Mouse (Mus musculus): ENCODE results near the gene Tpcn1.

Gene Tpcn1

DNA sequence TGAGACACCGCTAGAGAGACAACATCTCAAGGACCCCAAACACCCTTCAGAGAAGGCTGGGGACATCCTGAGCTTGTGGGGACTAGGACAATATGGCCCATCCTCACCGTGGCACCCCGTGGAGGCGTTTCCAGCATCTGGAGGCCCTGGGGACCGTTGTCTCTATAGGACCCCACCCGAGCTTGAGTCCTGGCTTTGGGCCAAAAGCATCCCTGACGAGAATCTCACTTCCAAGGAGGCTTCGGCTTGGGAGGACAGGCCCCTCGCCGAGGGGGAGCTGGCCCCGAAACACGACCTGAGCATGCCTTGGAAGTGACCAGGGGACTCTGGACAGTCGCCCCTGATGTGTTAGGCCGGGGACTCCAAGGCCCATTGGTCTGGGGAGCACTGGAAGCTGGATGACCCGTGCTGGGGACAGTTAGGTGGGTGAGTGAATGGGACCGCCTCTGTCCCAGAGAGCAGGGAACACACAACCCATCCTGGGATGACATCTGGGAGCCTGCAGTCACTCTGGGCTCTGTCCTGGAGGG is 20.8 kb upstream of the Tpcn1 start:
- no peak for DNase-seq (ENCODE audit: low read depth)

DNA sequence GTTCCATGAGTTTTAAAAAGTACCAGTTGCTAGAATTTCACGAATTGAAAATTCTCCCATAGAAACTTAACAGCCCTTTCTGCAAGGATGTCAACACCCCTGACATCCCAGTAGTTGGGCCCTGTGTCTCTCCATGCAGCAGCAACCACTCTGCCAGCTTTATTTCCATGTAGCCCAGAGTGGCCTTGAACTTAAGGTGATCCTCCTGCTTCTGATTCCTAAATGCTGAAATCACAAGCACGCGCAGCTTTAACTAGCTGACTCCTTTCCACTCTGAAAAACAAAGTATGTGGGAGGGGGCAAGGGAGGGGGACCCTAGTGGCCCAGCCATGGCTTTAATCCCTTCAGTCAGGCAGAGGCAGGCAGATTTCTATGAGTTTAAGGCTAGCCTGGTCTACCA is 18.9 kb upstream of the Tpcn1 start:
- DNase-seq (ENCODE audit: low read depth) = no peak

DNA sequence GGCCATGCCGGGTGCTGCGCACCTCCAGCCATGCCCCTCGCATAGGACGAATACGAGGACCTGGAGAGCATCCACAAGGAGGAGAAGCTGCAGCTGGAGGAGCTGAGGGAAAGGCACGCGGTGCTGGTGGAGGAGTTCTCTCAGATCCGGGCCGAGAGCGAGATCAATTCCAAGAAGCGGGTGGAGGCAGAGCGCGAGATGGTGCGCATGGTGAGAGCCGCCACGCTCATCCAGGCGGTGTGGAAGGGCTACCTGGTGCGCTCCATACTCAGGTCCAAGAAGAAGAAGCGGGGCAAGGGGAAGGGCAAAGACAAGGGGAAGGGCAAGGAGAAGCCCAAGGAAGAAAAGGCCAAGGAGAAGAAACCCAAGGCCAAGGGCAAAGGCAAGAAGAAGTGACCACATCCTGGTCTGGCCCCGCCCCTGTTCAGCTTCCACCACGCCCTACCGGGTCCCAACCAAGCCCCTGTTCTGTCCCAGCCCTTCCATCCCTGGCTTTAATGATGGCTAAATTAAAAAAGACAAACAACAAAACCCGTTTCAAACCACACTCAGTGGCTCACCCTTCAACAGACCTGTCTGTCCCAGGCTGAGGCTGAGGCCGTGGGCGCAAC is 18.2 kb upstream of the Tpcn1 start:
- no peak for DNase-seq (ENCODE audit: low read depth)

DNA sequence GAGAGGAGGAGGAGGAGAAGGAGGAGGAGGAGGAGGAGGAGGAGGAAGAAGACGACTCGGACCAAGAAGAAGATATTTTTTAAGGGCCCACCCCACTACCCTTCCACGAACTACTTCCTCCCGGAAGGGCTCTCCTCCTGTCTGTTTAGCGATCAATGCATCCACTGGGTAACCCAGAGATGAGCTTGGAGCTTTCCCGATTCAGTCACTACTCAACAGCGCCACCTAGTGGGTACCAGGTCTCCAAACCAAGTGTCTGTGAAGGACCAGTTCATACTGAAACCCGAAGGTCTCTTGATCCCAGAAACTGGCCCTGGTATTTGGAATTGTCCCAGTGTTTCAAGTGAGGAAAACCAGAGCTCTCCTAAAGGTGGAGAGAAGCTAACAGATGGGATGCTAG is 17.2 kb upstream of the Tpcn1 start:
- DNase-seq (ENCODE audit: low read depth) = peak; percentile 94

DNA sequence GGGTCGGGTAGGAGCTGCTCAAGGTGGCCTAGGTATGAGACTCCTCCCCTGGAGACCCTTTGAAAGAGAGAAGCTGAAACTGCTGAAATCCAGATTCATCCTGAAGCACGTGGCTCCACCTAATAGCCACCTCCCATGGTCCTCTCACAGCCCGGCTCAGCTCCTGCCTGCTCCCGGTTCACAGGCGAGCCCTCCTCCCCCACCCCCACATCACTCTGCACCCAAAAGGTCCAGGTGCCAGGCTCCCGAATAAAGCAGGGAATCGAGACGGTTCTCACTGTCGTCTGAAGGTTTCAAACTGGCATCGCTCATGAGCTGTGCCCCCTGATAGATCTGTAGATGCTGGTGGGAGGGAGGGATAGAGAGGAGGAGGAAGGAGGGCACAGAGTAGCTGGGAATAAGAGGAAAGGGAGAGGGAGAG is 16.8 kb upstream of the Tpcn1 start:
- no peak for DNase-seq (ENCODE audit: low read depth)

DNA sequence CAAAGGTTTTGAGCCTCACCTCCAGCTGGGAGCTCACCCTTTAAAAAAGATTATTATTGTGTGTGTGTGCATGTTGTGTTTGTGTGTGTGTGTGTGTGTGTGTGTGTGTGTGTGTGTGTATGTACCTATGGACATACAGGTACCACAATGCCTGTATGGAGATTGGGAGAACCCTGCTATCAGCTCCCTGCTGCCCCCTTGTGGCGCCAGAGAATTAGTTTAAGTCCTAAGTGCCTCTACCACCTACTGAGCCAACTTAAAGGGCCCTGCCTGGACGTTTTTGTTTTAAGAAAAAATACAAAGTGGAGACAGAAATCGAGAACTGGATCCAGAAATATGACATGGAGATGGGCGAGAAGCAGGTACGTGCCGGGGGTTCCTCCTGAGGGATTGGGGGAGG is 16.4 kb upstream of the Tpcn1 start:
- peak; percentile 91 for DNase-seq (ENCODE audit: low read depth)

DNA sequence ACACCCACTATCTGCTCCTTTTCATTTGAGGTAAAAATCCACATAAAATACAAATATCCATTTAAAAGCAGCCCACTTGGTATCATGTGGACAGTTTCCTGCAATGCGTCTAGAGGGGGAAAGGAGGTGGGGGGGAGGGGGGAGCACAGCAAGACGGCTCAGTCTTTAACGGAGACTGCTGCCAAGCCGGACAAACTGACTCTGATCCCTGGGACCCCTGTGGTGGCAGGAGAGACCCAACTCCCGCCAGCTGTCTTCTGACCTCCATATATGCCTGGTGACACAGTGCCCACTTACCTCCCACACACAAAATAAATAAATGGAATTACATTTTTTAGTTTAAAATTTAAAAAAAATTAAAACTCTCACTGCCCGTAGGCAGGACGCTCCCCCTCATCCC is 15.0 kb upstream of the Tpcn1 start:
- DNase-seq (ENCODE audit: low read depth) = no peak

DNA sequence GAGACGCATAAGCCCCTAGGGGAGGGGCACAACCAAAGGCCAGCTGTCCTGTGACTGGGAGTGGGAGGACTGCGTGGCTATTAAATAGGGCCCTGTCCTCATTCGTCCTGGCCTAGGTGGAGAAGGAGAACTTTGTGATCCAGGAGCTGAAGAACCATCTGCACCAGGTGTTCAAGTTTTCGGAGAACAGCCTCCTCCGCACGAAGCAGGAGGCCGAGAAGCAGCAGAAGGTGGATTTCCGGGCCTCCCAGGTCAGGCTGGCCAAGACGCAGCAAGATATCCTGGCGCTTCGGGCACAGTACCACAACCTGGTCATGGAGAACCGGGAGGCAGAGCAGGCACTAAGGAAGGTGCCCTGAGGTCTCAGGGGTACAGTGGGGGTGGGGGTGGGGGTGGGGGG is 13.7 kb upstream of the Tpcn1 start:
- DNase-seq (ENCODE audit: low read depth) = no peak

DNA sequence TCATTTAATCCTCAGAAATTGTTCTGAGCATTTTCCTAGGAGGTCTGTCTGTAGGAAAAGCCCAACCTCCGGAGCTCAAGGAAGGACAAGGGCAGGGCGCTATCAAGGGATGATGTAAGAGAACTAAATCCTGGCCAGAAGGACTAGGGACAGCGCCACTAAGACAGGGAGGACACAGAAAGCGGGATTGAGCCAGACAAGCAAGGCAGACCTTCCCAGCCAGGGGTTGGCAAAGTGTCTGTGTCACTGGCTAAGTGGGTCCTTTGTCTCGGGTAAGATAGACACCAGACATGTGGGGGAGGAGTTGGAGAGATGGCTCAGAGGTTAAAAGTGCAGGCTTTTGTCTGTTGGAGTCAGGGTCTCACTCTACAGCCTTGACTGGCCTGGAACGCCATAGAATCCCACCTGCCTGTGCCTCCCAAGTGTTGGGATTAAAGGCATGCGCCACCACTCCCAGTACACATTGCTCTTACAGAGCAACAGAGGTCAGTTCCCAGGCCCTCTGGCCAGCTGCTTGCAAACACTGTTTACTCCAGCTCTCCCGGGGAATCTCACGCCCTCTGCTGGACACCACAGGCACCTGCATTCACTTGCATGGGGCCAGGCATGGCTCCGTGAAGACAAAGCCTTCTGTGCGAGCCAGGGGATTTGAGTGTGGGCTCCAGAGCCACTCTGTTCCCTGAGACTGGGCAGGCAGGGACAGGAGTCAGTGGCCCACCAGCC is 12.6 kb upstream of the Tpcn1 start:
- peak; percentile 43 for DNase-seq (ENCODE audit: low read depth)

DNA sequence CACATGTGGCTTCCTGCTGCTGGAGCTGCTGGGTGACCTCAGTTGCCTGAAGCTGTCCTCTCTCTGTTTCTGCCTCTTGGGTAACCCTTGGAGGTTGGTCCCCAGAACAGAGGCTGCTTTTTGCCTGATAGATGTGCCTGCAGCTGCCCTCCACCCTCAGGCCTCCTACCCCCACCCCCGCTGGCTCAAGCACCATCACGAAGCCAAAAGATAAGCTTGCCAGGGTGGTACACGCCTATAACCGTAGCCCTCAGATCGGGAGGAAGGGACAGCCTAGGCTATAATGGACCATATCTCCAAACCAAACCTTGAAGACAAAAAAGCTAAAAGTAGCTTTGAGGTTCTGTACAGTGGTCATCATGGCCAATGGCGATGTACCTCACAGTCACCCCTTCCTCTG is 11.2 kb upstream of the Tpcn1 start:
- DNase-seq (ENCODE audit: low read depth) = no peak

DNA sequence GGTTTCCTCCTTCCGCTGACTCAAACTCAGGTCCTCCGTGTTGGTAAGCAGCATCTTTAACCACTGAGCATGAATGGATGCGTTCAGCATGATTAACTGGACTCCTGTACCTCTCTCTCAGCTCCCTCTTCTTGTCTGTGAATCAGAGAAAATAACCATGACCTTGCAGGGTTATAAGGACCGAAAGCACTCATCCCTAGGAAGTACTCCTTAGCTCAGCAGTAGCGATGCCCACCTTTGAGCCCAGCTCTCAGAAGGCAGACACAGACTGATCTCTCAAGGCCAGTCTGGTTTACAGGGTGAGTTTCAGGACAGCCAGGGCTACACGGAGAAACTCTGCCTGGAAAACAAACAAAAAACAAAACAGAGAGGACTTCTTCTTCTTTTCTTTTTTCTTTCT is 6.0 kb upstream of the Tpcn1 start:
- DNase-seq (ENCODE audit: low read depth) = no peak

DNA sequence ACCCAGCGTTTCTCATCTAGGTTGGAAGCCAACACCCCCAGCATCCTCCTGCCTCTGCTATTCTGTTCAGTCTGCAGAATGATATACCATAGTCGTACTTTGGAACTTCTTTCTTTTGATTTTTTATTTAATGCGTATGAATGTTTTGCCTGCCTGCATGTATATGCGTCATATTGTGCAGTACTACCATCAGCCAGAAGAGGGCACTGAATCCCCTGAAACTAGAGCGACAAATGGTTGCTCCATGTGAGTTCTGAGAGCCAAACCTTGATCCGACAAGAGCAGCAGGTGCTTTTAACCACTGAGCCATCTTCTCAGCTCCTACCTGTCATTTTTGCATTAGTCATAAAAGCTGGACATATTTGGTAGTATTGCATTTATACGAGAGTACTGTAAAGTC is 3.7 kb upstream of the Tpcn1 start:
- DNase-seq (ENCODE audit: low read depth) = peak; percentile 60

DNA sequence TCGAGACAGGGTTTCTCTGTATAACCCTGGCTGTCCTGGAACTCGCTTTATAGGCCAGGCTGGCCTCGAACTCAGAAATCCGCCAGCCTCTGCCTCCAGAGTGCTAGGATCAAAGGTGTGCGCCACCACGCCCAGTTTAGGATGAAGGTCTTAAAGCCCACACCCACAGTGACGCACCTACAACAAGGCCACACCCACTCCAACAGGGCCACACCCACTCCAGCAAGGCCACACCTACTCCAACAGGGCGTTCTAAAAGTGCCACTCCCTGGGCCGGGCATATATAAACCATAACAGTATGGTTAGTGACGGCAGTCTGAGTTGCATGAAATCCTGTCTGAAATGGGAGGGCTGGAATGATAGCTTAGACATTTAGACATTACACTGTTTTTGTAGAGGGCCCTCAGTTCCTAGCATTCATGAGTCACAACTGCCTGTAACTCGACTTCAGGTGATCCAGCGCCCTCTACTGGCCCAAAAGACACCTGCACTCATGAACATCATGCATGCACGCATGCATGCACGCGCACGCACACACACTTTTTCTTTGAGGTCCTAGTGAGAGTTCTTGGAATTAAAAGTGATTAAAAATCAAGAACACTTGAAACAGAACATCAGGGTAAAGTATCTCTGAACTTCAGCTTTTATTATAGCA is 2.0 kb upstream of the Tpcn1 start:
- DNase-seq (ENCODE audit: low read depth) = peak; percentile 77

DNA sequence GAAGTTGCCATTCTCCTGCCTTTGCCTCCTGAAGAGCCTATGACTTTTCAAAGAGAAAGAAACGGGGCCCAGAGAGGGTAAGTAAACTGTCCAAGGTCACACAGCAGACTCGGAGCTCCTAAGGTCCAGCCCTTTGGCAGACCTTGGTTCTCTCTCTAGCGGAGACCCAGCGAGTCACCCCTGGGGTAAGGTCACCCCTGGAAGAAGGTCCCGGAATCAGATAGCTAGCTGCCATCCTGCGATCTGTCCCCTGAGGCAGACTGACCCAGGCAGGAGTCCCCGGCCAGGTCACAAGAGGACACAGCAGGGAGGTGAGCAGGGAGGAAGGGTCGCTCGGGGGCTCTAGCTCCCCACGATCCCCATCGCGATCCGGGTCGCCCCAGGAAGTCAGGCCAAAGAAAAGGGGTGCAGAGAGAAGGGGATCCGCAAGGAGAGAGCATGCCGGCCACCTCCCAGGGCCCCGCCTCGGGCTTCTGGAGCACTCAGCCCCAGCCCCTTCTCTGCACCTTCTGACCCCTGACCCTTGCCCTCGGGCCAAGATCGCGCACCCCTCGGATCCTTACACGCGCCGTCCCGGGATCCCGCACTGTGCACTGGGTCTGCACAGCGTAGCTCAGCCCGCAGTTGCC is 419 bp downstream of the Tpcn1 start:
- DNase-seq (ENCODE audit: low read depth) = no peak

DNA sequence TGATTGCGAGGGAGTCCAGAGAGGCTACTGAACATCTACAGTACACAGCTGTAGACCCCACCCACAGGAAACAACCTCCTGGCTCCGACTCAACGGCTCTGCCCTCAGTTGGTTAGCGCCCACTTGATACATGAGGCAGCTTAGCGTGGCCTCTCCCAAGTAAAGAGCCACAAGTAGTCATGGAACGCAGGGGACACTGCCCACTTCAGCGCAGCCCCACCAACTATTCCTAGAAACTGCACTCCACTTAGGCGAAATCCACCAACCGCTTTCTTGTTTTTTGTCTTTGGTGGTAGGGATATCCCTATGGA is 902 bp downstream of the Tpcn1 start:
- DNase-seq (ENCODE audit: low read depth) = peak; percentile 68

DNA sequence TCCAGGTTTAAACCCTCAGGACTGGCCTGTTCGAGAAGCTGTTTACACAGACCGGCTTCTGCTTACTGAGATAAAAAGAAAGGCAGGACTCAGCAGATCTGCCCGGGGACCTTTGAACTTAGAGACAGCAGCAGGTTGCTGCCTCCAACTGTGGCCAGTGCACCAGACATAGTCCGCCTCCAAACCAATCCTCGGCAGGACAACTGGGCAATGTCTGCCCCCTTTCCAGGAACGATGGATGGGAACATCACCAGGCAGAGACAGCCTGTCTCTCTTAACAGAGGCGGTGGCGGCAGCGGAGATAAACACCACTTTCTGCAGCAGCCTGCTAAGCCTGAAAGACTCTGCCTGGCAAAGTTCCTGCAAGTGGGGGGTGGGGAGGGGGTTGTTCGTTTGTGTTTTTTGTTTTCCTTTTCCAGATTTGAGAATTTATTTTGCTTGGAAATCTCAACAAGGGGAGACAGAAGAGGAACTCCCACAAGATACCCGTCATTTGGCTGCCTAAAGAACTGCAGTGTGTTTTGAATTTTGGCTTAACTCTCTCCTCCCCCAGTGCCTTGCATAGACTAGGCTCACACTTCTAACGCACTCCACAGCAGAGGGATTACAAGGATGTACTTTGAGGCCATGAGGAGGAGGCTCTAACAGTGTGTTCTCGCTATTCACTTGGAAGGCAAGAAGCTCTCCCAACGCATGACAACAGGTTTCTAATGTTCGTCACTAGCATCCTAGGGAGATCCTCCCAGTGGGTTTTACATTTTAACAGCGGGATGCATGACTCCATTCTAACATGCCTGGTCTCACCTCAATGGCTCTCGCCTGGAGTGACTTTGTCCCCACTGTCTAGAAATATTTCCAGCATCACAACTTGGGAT is 1.5 kb downstream of the Tpcn1 start:
- no peak for DNase-seq (ENCODE audit: low read depth)

DNA sequence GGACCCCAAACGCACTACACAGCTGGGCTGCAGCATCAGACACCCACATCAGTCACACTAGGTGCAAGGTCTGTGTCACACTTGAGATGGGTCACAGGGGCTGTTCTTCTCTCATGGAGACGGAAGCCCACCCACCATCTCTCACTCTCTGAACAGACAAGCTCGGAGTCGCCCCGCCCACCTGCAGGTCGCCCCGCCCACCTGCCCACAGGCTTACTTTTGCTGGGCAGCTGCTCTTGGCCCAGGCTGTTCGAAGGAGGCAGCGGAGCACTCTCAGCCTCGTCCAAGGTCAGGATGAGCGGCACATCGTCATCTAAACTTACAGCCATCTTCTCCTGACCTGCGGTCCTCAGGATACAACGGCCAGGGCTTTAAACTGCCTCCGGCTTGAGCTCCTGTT is 3.5 kb downstream of the Tpcn1 start:
- no peak for DNase-seq (ENCODE audit: low read depth)

DNA sequence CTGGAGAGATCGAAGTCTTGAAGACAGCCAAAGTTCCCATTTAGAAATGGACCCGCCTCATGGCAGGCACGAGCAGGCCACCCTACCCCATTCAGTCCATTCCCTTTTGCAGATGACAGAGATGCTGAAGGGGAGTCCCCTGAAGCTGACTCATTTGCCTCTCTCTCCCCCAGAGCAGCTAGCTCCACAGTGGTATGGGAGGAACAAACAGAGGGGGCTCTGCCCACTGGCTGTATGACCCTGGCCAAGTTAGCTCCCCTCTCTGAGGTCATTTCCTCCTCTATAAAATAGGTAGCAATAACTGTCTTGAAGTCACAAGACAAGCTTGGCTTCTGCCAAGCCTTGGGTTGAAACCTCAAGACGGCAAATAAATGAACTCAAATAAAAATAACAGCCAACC is 5.0 kb downstream of the Tpcn1 start:
- DNase-seq (ENCODE audit: low read depth) = no peak

DNA sequence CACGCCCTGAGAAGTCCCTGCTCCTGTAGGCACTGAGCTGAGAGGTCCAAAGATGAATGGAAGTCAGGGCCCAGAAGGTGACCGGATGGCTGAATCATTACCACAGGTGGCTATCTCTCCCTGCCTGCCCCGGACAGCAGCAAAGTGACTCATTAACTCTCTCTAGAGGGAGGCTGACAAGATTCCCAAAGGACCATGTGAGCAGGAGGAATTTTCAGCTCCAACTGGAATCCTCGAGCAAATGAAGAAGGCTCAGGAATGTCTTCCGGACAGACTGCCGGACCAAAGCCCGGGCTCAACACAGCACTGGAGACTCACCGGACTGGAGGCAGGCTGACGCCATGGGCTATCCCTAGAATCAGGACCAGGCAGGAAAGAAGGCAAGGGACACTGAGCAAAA is 6.5 kb downstream of the Tpcn1 start:
- no peak for DNase-seq (ENCODE audit: low read depth)

DNA sequence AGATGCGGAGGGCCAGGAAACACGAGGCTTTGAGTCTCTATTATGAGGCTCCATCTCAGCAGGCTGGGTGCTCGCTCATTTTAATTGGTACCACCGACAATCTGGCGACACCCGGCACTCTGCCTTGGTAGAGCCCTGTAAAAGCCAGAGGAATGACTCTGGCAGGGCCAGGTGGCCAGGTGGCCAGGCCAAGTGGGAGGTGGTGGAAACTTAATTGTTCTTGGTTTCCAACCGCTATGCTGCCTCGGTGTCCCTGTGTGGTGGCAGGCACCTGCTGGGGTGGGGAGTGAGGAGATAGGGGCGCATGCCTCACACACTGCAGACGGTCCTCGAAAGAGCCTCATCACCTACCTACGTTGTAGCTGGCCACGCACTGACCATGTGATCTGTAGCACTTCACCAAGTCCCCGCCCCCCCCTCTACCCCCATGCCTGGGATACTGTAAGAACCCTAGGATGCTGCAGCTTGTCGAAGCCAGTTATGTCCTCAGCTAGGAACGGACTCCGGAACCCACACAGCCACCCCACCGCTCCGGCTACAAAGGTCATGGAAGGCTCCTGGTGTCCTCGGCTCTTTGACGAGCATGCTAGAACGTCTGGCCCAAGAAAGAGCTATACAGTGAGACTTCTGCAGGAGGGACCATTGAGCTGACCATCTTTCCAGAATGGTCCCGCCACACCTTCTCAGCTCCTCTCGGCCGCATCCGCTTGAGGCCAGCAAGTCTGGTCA is 8.4 kb downstream of the Tpcn1 start:
- no peak for DNase-seq (ENCODE audit: low read depth)

DNA sequence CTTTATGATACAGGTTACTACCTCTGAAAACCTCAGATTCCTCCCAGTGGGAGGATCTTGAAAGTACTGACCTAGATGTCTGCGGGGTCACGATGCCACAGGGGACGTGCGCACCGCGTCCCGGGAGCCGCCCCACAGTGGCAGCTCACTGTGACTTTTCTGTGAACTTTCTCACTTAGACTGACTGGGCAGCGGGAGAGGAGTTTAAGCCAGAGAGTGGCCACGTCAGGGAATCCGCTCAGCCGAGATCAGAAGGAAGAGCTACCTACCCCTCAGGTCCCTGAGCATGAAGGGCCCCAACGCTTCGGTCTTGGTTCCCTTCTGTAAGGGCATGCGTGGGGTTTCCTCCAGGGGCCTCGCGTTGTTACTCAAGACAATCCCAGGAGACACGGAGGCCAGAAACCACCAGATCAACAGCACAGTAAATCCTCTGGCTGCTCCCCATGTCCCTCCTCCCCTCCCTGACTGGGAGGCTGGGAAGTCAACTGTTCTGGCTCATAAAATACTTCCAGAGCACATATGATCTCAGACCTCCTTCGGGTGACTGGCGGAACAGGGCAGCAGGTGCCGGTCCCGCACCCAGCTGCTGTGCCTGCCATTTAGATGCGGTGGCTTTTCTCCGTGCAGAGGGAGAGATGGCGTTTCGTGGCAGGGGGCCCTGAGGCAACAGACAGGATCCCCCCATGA is 9.1 kb downstream of the Tpcn1 start:
- peak; percentile 59 for DNase-seq (ENCODE audit: low read depth)
